Mouse (Mus musculus) MEL (cell line): ENCODE results near the gene Gm11939.

Experiments
- CHD1 ChIP-seq: IDR thresholded peaks from 2 replicates; pipeline ENCODE4 v1.6.1; 2012; ENCODE audit warnings: low read depth, mild to moderate bottlenecking, inconsistent platforms, low read length, improper control_type of control experiment
- CTCF ChIP-seq, 3 experiments: IDR thresholded peaks in 2 of 3; conservative IDR thresholded peaks in 1 of 3; 2 replicates each; pipeline ENCODE4 v1.5.1; 2011 to 2012; ENCODE audit warnings: low read length in 3 of 3, low read depth in 2 of 3, mild to moderate bottlenecking in 2 of 3, improper control_type of control experiment in 1 of 3, inconsistent platforms in 1 of 3, mixed read lengths in 1 of 3, moderate library complexity in 1 of 3; ENCODE audit not compliant: control insufficient read depth in 1 of 3, insufficient read depth in 1 of 3, poor library complexity in 1 of 3, severe bottlenecking in 1 of 3
- E2F4 ChIP-seq: IDR thresholded peaks from 2 replicates; pipeline ENCODE4 v1.6.1; 2011; ENCODE audit warnings: low read depth, low read length, improper control_type of control experiment, borderline replicate concordance
- EP300 ChIP-seq, 2 experiments: IDR thresholded peaks; 2 replicates each; pipeline ENCODE4 v1.6.1; 2011; ENCODE audit warnings: improper control_type of control experiment in 2 of 2, low read length in 2 of 2, low read depth in 1 of 2, mild to moderate bottlenecking in 1 of 2
- GABPA ChIP-seq: IDR thresholded peaks from 2 replicates; pipeline ENCODE4 v1.6.1; 2012; ENCODE audit warnings: low read depth, mild to moderate bottlenecking, inconsistent platforms, low read length, improper control_type of control experiment, moderate library complexity
- JUND ChIP-seq: IDR thresholded peaks from 2 replicates; pipeline ENCODE4 v1.6.1; 2011; ENCODE audit warnings: low read depth, mild to moderate bottlenecking, improper control_type of control experiment, low read length
- NRF1 ChIP-seq: IDR thresholded peaks from 2 replicates; pipeline ENCODE4 v1.6.1; 2014; ENCODE audit warnings: low read depth, mild to moderate bottlenecking, inconsistent platforms, low read length, improper control_type of control experiment, moderate library complexity; ENCODE audit not compliant: poor library complexity, insufficient read depth, severe bottlenecking
- POLR2A ChIP-seq, 2 experiments: IDR thresholded peaks; 2 replicates each; pipeline ENCODE4 v1.6.1; 2011 to 2012; ENCODE audit warnings: low read length in 2 of 2, mild to moderate bottlenecking in 2 of 2, control low read depth in 1 of 2, improper control_type of control experiment in 1 of 2, low read depth in 1 of 2, moderate library complexity in 1 of 2; ENCODE audit not compliant: control insufficient read depth in 1 of 2, insufficient read depth in 1 of 2, poor library complexity in 1 of 2
- POLR2AphosphoS5 ChIP-seq: IDR thresholded peaks from 2 replicates; pipeline ENCODE4 v1.6.1; 2012; ENCODE audit warnings: low read depth, borderline replicate concordance, mild to moderate bottlenecking, inconsistent platforms, low read length, moderate library complexity, mixed read lengths
- USF2 ChIP-seq, 2 experiments: IDR thresholded peaks; 2 replicates each; pipeline ENCODE4 v1.6.1; 2011 to 2012; ENCODE audit warnings: improper control_type of control experiment in 2 of 2, low read length in 2 of 2, borderline replicate concordance in 1 of 2, inconsistent platforms in 1 of 2, low read depth in 1 of 2, mild to moderate bottlenecking in 1 of 2; ENCODE audit not compliant: insufficient read depth in 1 of 2

- no peak for TF ChIP-seq CTCF (IDR thresholded peaks at IDR 0.05 in 2 of 3, conservative IDR thresholded peaks at IDR 0.05 in 1 of 3; ENCODE audit: control insufficient read depth in 1 of 3, insufficient read depth in 1 of 3, low read depth in 2 of 3, low read length in 3 of 3, poor library complexity in 1 of 3, severe bottlenecking in 1 of 3)
- TF ChIP-seq POLR2AphosphoS5: no peak
- no peak for TF ChIP-seq GABPA
- TF ChIP-seq POLR2A (IDR thresholded peaks at IDR 0.05; ENCODE audit: control insufficient read depth in 1 of 2, insufficient read depth in 1 of 2, low read depth in 1 of 2, low read length in 2 of 2, poor library complexity in 1 of 2): no peak
- TF ChIP-seq CHD1: no peak
- no peak for TF ChIP-seq JUND
- TF ChIP-seq USF2 (IDR thresholded peaks at IDR 0.05; ENCODE audit: borderline replicate concordance in 1 of 2, insufficient read depth in 1 of 2, low read depth in 1 of 2, low read length in 2 of 2): no peak
- TF ChIP-seq EP300 (IDR thresholded peaks at IDR 0.05; ENCODE audit: low read depth in 1 of 2, low read length in 2 of 2): no peak
- TF ChIP-seq E2F4: no peak
- no peak for TF ChIP-seq NRF1
Observed at GRCm38 (mm10) chr11:99559366-99559765, at the start of gene Gm11939.
